Mouse (Mus musculus) lung, postnatal 10 days (tissue): ENCODE data around the gene Gm11096.

Source experiments
- DNase-seq: peaks from one replicate; pipeline ENCODE4 v3.0.0; 2021

The Gm11096 gene

DNA sequence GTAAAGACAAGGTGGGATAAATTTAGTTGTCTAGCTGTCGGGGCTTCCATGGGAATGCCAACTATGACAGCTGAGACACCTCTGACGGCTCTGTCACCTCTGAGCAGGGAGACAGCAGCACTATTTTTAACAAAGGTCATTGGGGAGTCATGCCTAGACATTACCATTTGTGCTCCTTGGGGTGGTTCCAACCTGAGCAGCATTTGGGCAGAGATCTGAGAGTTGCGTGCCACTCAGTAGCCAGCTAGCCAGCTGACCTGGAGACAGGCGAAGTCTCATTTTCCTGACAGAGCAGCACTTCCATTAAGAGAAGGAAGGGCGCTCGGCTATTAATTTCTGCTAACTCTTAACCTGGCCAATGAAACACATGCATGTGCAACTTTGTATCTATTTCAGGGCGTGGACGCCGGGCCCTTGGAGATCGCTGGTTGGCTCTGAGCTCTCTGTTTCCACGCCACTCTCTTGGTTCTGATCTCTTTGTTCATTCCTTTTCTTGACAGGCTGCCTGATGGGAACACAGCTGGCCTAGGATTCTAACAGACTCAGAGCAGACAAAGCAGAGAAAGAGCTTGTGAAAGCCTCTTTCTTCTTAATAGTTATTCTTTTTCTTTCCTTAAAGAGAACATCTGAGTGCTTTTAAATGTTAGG lies 40.4 kb downstream of the Gm11096 start:
- peak; percentile 27 for DNase-seq

DNA sequence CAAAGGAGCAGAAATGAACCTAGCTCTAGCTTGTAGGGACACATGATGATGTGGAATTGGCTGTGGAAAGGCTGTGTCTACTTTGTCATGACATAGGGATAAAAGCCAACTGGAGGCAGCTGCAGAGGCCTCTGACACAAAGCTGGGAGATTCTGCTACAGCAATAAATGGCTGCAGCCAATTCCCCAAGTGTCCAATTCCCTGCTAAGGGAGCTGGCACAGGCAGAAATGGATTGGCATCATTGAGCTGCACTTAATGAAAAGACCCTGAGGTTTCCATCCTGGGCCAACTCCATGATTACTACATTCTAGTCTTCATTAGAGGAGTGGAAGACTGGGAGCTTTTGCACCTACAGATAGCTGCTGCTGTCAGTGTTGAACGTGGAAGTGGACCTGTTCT lies 44.8 kb downstream of the Gm11096 start:
- DNase-seq = no peak
